Mouse (Mus musculus) bone marrow, adult 2 months (tissue): ENCODE data around the gene Trim14.

ENCODE experiments used
- CTCF ChIP-seq: fragments of 200-500 bp; IDR thresholded peaks from 2 replicates; pipeline ENCODE4 v1.5.1; 2011; ENCODE audit warnings: low read length, control low read depth; ENCODE audit not compliant: control insufficient read depth, insufficient read depth
- POLR2A ChIP-seq: fragments of 200-500 bp; IDR thresholded peaks from 2 replicates; pipeline ENCODE4 v1.6.1; 2011; ENCODE audit warnings: low read depth, mild to moderate bottlenecking, control low read depth, low read length, borderline replicate concordance; ENCODE audit not compliant: control insufficient read depth

- TF ChIP-seq POLR2A (no peak), CTCF (no peak)
Observed at GRCm38 (mm10) chr4:46541707-46542106, 5.8 kb upstream of the Trim14 start.
